Mouse (Mus musculus) liver, adult (tissue): ENCODE data around the gene Kank3.

ENCODE experiments used
- GATA4 ChIP-seq: IDR thresholded peaks from 2 replicates; pipeline ENCODE4 v1.6.1; 2014; ENCODE audit warnings: mild to moderate bottlenecking, low read length; ENCODE audit not compliant: insufficient replicate concordance

Gene Kank3

DNA sequence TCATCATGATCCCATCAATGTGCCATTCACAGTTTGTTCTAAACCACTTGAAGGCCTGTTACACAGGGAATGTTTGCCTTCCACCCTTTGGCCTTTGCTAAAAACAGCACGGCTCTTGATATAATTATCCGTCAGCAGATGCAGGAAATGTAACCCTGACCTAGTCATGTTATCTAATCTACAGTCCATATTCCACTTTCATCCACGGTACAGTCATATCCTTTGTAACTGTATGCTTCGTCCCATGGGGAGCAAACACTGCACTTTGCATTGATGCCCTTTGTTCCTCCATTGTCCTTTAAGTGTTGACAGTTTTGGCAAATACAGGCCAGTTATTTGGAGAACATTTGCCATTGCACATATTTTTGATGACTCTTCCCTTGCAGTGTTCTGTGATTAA is 21.6 kb upstream of the Kank3 start:
- TF ChIP-seq GATA4 = peak; percentile 100

DNA sequence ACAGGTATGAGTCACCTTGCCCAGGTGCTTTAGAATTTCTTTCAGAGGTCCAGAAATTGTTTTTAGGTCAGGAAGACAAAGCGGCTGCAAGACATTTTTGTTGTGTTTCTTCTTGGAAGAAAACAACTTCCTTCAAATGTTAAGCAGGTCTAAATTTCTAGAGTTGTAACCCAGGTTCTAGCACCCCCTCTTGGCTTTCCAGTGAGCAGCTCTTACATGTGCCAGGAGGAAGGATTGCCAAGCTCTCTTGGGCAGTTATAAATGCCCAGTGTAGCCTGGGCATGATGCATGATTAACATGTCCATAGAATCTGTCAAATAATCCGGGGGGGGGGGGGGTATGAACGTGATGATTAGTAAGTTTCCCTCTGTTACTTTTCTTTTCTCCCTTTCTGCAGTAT is 12.0 kb upstream of the Kank3 start:
- TF ChIP-seq GATA4 = no peak

DNA sequence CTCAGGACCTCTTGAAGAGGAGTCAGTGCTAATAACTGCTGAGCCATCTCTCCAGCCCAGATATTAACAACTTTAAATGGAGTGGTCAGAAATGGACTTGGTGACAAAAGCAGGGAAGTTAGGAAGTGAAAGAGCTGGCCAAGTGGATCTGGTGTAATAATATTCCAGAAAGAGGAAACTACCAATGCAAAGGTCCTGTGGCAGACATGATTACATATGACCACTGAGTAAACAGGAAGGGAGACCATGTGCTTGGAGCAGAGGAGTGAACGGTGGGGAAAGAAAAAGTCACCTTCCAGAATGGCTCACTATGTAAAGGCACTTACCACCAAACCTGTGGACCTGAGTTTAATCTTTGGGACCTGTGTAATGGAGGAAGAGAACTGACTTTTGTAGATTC is 11.0 kb upstream of the Kank3 start:
- TF ChIP-seq GATA4 = no peak

DNA sequence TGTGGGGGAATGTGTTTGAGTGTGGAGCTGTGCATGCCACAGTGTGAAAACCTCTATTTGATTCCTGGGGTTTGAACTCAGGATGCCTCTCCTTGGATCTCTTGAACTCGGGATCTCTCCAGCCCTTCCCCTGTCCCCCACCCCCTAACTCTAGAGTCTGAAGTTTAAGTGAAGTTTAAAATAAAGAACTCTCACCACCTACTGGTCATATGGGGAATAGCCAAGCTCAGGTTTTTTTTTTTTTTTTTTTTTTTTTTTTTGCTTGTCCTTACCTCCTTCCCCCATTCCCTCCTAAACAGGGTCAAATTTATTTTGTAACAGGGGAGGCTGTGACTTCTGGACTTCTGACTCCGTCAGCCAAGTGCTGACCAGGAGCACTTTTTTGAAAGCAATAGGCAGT is 8.1 kb upstream of the Kank3 start:
- no peak for TF ChIP-seq GATA4

DNA sequence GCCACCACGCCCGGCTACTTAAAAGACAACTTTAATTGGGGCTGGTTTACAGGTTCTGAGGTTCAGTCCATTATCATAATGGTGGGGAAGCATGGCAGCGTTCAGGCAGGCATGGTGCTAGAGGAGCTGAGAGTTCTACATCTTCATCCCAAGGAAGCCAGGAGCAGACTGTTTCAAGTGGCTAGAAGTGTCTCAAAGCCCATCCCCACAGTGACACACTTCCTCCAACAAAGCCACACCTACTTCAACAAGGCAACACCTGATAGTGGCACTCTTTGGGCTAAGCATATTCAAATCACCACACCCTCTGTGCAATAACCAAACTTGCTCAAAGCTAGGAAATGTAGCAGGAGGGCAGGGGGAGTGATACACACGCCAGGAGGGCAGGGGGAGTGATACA is 6.1 kb upstream of the Kank3 start:
- no peak for TF ChIP-seq GATA4

DNA sequence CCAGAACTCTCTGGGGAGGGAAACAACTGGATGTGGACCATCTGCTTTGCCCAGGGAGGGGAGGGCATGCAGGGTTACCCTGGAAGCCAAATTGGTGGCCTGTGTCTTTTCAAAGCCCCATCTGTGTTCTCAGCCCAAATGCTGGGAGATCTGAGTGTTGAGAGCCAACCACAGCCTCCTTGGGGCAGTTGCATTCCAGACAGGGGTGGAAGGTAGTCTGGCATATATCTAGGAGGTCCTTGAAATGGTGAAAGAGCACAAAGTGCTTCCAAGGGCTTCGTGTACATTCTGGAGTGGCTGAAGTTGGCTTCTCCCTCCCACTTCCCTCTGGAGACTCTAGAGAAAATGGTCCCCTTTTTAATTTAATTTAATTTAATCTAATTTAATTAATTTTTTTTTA is 5.6 kb upstream of the Kank3 start:
- no peak for TF ChIP-seq GATA4

DNA sequence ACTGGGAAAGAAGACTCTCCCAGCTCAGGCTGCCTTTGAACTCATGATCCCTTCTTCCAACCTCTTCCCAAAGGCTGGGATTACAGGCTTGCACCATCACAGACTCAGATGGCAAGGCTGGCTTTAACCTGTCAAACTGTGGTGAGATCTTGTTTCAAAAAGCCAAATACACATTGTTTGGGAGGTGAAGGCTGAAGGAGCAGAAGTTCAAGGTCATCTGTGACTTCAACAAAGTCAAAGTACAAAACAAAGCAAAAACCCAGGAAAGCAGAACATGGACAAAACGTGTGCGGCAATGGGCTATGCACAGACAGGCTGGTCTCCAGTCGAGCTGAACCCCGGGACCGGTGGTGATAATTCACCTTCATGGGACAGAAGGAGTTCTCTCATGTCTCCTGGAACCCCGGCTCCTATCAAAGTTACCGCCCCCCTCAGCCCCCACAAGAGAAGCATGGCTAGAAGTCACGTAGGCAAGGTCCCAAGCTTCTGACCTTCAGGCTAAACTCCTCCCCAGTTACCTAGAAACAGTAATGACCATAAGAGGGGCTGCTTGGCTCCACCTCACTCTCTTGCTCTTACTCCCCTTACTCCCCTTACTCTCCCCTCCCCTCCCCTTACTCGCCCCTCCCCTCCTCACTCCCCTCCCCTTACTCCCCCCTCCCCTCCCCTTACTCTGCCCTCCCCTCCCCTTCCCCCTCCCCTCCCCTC is 3.0 kb upstream of the Kank3 start:
- TF ChIP-seq GATA4 = no peak

DNA sequence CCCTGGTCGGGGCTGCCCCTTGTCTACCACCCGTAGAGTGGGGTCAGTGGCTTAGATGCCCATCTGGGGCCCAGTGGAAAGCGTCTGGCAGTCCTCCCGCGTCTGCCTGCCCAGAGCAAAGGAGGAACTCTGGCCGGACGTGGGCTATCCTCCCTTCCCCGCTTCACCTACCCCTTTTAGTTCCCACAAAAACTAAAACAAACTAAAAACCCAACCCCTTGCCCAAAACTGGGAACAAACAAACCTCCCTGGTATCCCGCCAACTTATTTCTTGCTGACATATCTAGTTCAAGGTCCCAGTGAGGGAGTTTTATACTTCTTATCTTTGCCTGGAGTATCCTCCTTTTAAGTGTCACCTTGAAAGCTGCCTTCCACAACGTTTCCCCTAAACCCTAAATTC is 2.1 kb upstream of the Kank3 start:
- no peak for TF ChIP-seq GATA4

DNA sequence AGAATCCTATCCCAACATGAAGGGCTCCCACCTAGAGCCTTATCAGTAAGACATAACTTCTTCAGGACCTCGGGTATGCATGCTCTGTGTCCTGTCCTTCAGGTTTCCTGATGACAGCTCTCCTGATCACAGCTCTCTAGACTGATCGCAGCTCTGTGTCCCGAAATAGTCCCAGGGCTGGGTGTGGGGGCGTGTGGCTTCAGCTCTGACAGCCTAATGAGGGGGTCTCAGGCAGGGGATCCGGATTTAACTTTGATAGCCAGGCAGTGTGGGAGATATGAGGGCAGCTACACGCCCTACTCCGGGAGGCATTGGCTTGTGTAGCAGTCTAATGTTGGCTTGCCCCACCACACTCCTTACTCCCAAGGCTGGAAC is 810 bp downstream of the Kank3 start:
- no peak for TF ChIP-seq GATA4

DNA sequence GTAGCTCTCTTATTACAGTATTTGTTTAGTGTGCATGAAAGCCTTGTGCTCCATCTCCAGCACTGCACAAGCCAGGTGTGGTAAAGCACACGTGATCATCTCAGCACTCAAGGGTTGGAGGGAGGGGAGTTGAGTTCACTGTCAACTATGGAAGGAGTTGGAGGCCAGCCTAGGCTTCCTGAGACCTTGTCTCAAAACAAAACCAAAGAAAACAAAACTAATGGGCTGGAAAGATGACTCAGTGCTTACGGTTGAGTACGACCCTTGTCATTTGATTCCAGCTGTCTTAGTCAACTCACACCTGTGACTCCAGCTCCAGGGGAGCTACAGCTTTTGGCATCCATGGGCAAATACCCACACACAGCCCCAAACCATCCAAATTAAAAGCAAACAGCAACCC is 2.2 kb downstream of the Kank3 start:
- TF ChIP-seq GATA4 = no peak

DNA sequence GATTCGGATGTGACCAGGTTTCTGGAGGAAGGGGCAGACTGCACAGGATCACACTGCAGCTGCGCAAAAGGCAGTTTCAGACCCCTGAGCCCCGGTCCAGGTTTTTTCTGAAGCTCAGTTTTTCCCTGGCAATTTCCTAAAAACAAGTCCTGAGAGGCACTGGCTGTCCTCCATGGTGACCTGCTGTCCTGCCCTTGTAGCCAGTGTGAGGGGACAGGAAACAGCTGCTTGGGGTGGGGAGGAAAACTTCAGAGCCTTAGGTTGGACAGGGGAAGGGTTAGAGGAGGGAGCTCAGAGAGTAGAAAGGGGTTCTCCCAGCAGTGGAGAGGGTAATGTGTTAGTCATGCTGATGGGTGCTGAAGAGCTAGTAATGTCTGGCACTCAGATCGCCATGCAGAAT is 2.7 kb downstream of the Kank3 start:
- peak; percentile 44; the same call in 1 of the 2 replicates for TF ChIP-seq GATA4

DNA sequence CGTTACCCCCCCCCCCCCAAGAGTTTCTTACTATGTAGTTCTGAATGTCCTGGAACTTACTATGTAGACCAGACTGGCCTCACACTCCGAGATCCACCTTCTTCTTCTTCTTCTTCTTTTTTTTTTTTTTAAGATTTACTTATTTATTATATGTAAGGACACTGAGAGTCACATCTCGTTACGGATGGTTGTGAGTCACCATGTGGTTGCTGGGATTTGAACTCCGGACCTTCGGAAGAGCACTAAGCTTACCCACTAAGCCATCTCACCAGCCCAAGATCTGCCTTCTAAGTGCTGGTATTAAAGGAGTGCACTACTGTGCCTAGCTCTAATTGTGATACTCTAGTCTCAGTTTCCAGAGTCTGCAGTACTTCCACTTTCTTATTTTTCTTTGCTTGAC is 5.1 kb downstream of the Kank3 start:
- TF ChIP-seq GATA4 = no peak

DNA sequence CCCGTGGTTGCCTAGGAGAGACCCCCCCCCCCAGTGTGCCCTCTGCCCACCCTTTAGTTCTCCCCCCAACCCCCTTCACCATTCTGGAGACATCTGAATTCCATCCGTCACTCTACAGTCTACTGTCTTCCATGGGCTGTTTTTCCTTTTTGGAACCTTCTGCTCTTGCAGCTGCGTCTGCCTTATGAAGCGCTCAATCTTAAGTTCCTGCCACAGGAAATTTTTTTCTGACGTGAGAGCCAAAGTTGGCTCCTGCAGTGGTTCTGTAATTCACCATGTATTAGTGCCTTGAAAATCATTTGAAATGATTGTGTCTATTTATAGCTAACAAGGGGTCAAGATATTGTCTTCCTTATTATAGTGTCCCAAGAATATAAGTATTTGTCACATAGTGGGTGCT is 6.3 kb downstream of the Kank3 start:
- no peak for TF ChIP-seq GATA4

DNA sequence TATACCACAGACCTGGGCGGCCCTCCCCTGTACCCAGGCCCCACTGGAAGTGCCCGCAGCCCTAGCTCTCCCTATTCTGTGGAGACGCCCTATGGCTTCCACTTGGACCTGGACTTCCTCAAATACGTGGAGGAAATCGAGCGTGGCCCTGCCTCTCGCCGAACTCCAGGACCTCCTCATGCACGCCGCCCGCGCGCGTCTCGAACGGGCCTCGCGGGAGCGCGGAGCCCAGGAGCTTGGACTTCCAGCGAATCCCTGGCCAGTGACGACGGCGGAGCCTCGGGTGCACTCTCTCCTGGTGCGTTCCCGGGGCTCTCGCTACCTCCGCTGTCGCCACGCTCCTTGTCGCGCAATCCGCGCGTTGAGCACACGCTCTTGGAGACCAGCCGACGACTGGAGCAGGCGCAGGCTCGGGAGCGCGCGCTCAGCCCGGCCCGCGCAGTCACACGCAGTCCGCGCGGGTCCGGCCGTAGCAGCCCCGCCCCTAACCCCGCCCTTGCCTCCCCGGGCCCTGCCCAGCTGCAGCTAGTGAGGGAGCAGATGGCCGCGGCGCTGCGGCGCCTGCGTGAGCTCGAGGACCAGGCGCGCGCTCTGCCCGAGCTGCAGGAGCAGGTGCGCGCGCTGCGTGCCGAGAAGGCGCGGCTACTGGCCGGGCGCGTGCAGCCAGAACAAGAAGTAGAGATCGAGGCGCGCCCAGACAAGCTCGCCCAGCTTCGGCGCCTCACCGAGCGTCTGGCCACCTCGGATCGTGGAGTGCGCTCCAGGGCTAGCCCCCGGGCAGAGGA is 7.1 kb downstream of the Kank3 start:
- no peak; the same call in 1 of the 2 replicates for TF ChIP-seq GATA4

DNA sequence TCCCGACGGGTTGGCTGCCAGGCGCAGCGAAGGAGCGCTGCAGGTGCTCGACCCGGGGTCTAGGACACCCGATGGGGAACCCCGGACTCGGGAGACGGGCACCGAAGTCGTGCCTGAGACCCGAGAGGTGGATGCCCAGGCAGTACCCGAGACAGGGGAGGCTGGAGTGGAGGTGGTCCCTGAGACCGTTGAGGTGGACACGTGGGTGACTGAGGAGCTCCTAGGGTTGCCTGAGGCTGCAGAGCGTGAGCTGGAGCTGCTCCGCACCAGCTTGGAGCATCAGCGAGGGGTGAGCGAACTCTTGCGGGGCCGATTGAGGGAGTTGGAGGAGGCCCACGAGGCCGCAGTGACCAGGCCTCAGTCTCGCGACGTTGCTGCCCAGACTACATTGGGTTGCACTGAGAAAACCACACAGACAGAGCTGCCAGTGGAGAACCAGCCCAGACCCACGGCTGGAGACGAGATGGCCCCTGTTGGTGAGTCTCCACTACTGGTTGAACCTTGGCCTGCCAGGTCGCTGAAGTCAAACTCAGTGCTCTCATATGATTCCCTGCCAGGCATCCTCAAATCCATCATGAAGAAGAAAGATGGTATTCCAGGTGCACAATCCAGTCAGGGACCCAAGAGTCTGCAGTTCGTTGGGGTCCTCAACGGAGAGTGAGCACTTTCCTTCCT is 7.8 kb downstream of the Kank3 start:
- no peak for TF ChIP-seq GATA4

DNA sequence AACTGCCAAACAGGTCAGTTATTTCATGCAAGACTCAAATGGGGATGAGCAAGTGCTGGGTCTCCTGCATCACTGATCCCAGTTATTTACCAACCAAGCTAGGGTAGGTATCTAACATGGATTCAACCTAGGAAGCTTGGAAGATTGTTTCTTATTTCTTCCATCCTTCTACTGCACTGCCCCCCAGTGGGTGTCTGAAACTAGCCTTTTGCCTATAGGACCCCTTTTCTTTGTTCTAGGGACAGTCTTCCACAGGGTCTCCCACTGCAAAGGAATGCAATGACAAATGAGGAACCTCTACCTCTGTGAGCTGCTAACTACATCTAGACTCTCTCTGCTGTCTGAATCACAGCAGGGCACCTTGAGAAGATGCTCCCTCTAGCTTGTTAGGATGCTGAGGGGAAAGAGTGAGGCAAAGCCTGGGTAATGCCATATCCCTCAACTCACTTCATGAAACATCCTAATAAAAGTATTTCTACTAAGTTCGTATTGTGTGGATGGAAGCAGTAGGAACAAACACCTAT is 12.2 kb downstream of the Kank3 start:
- no peak for TF ChIP-seq GATA4
